22 mouse cellular contexts compared by ENCODE assay signal in genomic region chr4:12773201-12773600, GRCm38 (mm10).
"Had no signal": no experiment of that assay in that cellular context is flagged by ENCODE, and none has a peak within 500 bp of the region (broad histone marks: within the 10 kb centered on the region; RNA-seq: fewer than 3 reads in every experiment).

No protein-coding gene starts in this region.

- DNase-seq: kidney, adult 8-10 months; kidney, postnatal 10 days; kidney, postnatal 4 days; left cerebral cortex, postnatal 4 days; liver, postnatal 0 days; lung, embryonic 14.5 days; right cerebral cortex, adult 18-20 months; right cerebral cortex, postnatal 14 days; right cerebral cortex, postnatal 4 days; thymus, adult 2 months; thymus, postnatal 14 days; thymus, postnatal 4 days had no signal

- H3K27ac ChIP-seq: kidney, embryonic 15.5 days; limb, embryonic 12.5 days; limb, embryonic 15.5 days; liver, embryonic 14.5 days; macrophage; neural tube, embryonic 12.5 days; neural tube, embryonic 15.5 days; stomach, postnatal 0 days had no signal

- H3K4me1 ChIP-seq: kidney, embryonic 15.5 days; neural tube, embryonic 15.5 days had no signal

- H3K4me2 ChIP-seq: kidney, embryonic 15.5 days; limb, embryonic 12.5 days; limb, embryonic 15.5 days; liver, embryonic 11.5 days; lung, embryonic 14.5 days; neural tube, embryonic 12.5 days; neural tube, embryonic 15.5 days had no signal

- H3K36me3 ChIP-seq: kidney, embryonic 15.5 days; limb, embryonic 12.5 days; limb, embryonic 15.5 days; neural tube, embryonic 12.5 days; neural tube, embryonic 15.5 days had no signal

- H3K9me3 ChIP-seq: kidney, embryonic 15.5 days; limb, embryonic 12.5 days; limb, embryonic 15.5 days; neural tube, embryonic 12.5 days; neural tube, embryonic 15.5 days had no signal

- H3K4me3 ChIP-seq: kidney, embryonic 15.5 days; limb, embryonic 12.5 days; limb, embryonic 15.5 days; neural tube, embryonic 12.5 days; neural tube, embryonic 15.5 days had no signal

- ATAC-seq: liver, postnatal 0 days; lung, postnatal 0 days had no signal

- H3K27me3 ChIP-seq: kidney, embryonic 15.5 days; limb, embryonic 12.5 days; limb, embryonic 15.5 days; neural tube, embryonic 12.5 days; neural tube, embryonic 15.5 days had no signal

- H3K9ac ChIP-seq: kidney, embryonic 15.5 days; limb, embryonic 12.5 days; limb, embryonic 15.5 days; liver, embryonic 14.5 days; liver, postnatal 0 days; lung, embryonic 14.5 days; neural tube, embryonic 12.5 days; neural tube, embryonic 15.5 days had no signal
